Mouse (Mus musculus) central nervous system, embryonic 11.5 days (tissue): ENCODE data around the gene 9230112D13Rik. TPM values are rescaled to one million over a fixed set of nuclear protein-coding genes. Genes with fewer than 3 reads are reported as not detected.

Experiments used
- polyA plus RNA-seq: library from polyadenylated mRNA; depleted of rRNA; stranded (reverse); fragments of >200 nt; gene quantifications from 2 replicates; pipeline ENCODE4 v1.2.3, GENCODE M21; 2012; rRNA removed

9230112D13Rik gene
- not detected in 2 replicates for polyA plus RNA-seq

GRCm38 (mm10) chr14:34522701-34523100, at the start of gene 9230112D13Rik:
Gene 9230112D13Rik, minus strand, starts transcription at chr14:34522801.

GRCm38 (mm10) chr14:34503325-34503647, 19.3 kb downstream of the 9230112D13Rik start, which contains the start of gene Bmpr1a:
Gene Bmpr1a, minus strand, starts transcription at chr14:34503341.

Other genes with a start within 250 kb of the 9230112D13Rik start
- gene Shld2, start 212.3 kb downstream of the 9230112D13Rik start, polyA plus RNA-seq: 4.6 and 5.8 TPM in 2 replicates
- 74.9 and 121 TPM in 2 replicates for gene Glud1, start 212.1 kb downstream of the 9230112D13Rik start, polyA plus RNA-seq
- not detected in 2 replicates for gene Fam25c, start 167.4 kb downstream of the 9230112D13Rik start, polyA plus RNA-seq
- gene Sncg, start 148.0 kb downstream of the 9230112D13Rik start, polyA plus RNA-seq: 82.5 and 132 TPM in 2 replicates
- gene Mmrn2, start 147.3 kb downstream of the 9230112D13Rik start, polyA plus RNA-seq: 4.0 and 5.0 TPM in 2 replicates
- gene Bmpr1a, start 19.5 kb downstream of the 9230112D13Rik start, polyA plus RNA-seq: 29.4 and 52.5 TPM in 2 replicates
- 1.8 and 6.4 TPM in 2 replicates for gene Ldb3, start 65.9 kb upstream of the 9230112D13Rik start, polyA plus RNA-seq
- gene Opn4, start 77.3 kb upstream of the 9230112D13Rik start, polyA plus RNA-seq: 0.12 and 0.16 TPM in 2 replicates
- 30.4 and 39.2 TPM in 2 replicates for gene Wapl, start 151.1 kb upstream of the 9230112D13Rik start, polyA plus RNA-seq